Mouse (Mus musculus) intestine, embryonic 15.5 days (tissue): Measurements from ENCODE around the gene Lrrc39. TPM values are rescaled to one million over a fixed set of nuclear protein-coding genes. Genes with fewer than 3 reads are reported as not detected.

ENCODE experiments used
- ATAC-seq: fragments of 200-750 bp; cut with Nextera tagmentation; 2 replicates; pipeline ENCODE4 v1.8.0; 2017; ENCODE audit warnings: moderate TSS enrichment, moderate library complexity
- H3K27ac ChIP-seq: fragments of 300-500 bp; sonication (generic); 2 replicates; pipeline ENCODE4 v1.5.1; 2015; ENCODE audit warnings: mild to moderate bottlenecking, inconsistent platforms
- H3K27me3 ChIP-seq: fragments of 300-500 bp; sonication (generic); replicated peaks from 2 replicates; pipeline ENCODE4 v1.6.1; 2015; ENCODE audit warnings: inconsistent platforms
- H3K36me3 ChIP-seq: fragments of 300-500 bp; sonication (generic); 2 replicates; pipeline ENCODE4 v1.6.1; 2015; ENCODE audit warnings: inconsistent platforms
- H3K4me1 ChIP-seq: fragments of 300-500 bp; sonication (generic); replicated peaks from 2 replicates; pipeline ENCODE4 v1.6.1; 2015; ENCODE audit warnings: inconsistent platforms
- H3K4me2 ChIP-seq: fragments of 300-500 bp; sonication (generic); replicated peaks from 2 replicates; pipeline ENCODE4 v1.6.1; 2015; ENCODE audit warnings: mild to moderate bottlenecking, inconsistent platforms
- H3K4me3 ChIP-seq: fragments of 300-500 bp; sonication (generic); replicated peaks from 2 replicates; pipeline ENCODE4 v1.5.1; 2015; ENCODE audit warnings: inconsistent platforms
- H3K9ac ChIP-seq: fragments of 300-500 bp; sonication (generic); 2 replicates; pipeline ENCODE4 v1.6.1; 2015; ENCODE audit warnings: inconsistent platforms
- H3K9me3 ChIP-seq: fragments of 300-500 bp; sonication (generic); 2 replicates; pipeline ENCODE4 v1.6.1; 2016; ENCODE audit warnings: inconsistent platforms
- WGBS: fragments of 180-500 bp; shearing (Covaris S2); methylation state at CpG from one replicate; pipeline ENCODE4 v1.1.7; 2015; 5-methylcytosine and 5-hydroxymethylcytosine counted together
- polyA plus RNA-seq: library from polyadenylated mRNA; unstranded; fragments of >200 nt; fragmentation: Nextera tagmentation; extraction: Ambion mirVana; gene quantifications from 2 replicates; pipeline ENCODE4 v1.2.1, GENCODE M21; 2015

Gene Lrrc39
- polyA plus RNA-seq, 1 experiment from 2014 or later: 3.5 TPM

- no peaks in the 10 kb centered on the region for H3K9me3 ChIP-seq
- 57% methylated on average over 2 of the region's 2 CpGs for WGBS
- H3K4me1 ChIP-seq: no peaks in the 10 kb centered on the region
- H3K4me3 ChIP-seq: no peak overlapping the region
- H3K4me2 ChIP-seq: no peak overlapping the region
- no peak overlapping the region for H3K27ac ChIP-seq
- ATAC-seq: no peak
- H3K9ac ChIP-seq: no peak overlapping the region
- no peaks in the 10 kb centered on the region for H3K36me3 ChIP-seq
- no peaks in the 10 kb centered on the region for H3K27me3 ChIP-seq
Observed at GRCm38 (mm10) chr3:116570628-116571027, 7.9 kb downstream of the Lrrc39 start.

DNA sequence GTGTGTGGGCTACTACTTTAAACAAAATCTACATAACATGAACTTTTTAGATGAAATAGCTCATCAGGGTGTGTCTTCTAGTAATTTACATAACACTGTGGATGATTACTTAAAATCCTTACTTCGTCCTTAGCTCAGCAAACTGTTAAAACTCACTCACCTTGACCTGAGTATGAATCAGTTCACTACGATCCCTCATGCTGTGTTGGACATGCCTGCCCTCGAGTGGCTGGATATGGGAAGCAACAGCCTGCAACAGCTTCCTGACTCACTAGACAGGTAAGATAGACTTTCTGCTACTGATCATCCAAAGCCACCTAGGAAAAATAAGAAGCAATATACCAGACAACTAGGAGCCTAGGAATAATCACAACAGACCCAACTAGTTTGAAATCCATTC lies 14.5 kb downstream of the Lrrc39 start:
- Histone ChIP-seq H3K36me3 (peaks cover 8% of the 10 kb centered on the region), H3K4me1 (no peaks in the 10 kb centered on the region), H3K27ac (no peak overlapping the region), H3K4me3 (no peak overlapping the region), H3K9me3 (no peaks in the 10 kb centered on the region), H3K27me3 (no peaks in the 10 kb centered on the region), H3K9ac (no peak overlapping the region), H3K4me2 (no peak overlapping the region)
- WGBS: 46% methylated on average over 3 of the region's 3 CpGs
- no peak for ATAC-seq

DNA sequence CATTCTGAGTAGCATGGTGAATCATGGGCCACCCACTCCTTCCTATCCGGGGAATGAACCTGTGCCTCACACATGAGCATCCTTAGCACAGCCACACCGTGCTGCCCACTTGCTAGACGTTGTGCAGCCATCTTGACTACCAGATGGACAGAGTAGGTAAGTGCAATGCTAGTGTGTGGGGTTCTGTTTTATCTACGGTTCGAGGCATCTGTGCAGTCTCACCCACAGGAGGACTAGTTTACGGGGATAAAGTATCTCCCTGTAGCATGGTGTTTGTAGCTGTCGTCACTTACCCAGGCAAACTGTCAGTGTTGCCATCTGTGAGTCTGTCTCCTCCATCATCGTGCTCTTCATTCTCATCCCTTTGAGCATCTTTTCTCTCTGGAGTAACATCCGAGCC lies 19.4 kb downstream of the Lrrc39 start:
- Histone ChIP-seq H3K4me3 (no peak overlapping the region), H3K4me2 (no peak overlapping the region), H3K27me3 (no peaks in the 10 kb centered on the region), H3K36me3 (peaks cover 26% of the 10 kb centered on the region), H3K9me3 (no peaks in the 10 kb centered on the region), H3K9ac (no peak overlapping the region), H3K4me1 (no peaks in the 10 kb centered on the region), H3K27ac (no peak overlapping the region)
- no peak for ATAC-seq
- WGBS: 95% methylated on average over 9 of the region's 9 CpGs

GRCm38 (mm10) chr3:116594076-116594727 lies 31.4 kb downstream of the Lrrc39 start:
- H3K36me3 ChIP-seq: peaks cover 10% of the 10 kb centered on the region
- peak overlapping the region; percentile 78 for H3K9ac ChIP-seq
- H3K9me3 ChIP-seq: no peaks in the 10 kb centered on the region
- no peaks in the 10 kb centered on the region for H3K27me3 ChIP-seq
- H3K27ac ChIP-seq: peak overlapping the region; percentile 79
- H3K4me2 ChIP-seq: peak overlapping the region; percentile 48
- no peaks in the 10 kb centered on the region for H3K4me1 ChIP-seq
- whole genome bisulfite sequencing: 3% methylated on average over 22 of the region's 22 CpGs
- peak overlapping the region; percentile 90 for H3K4me3 ChIP-seq
- ATAC-seq: peak; percentile 75

- H3K4me3 ChIP-seq: peak within 1 kb of the TSS; percentile 90
- peak within 1 kb of the TSS; percentile 78 for H3K9ac ChIP-seq
- ATAC-seq: peak; percentile 98
- no peaks in the 10 kb centered on the region for H3K9me3 ChIP-seq
- H3K4me1 ChIP-seq: no peaks in the 10 kb centered on the region
- H3K27me3 ChIP-seq: no peaks in the 10 kb centered on the region
- under 1% methylated on average over 65 of the region's 65 CpGs for WGBS
- peak within 1 kb of the TSS; percentile 67 for H3K4me2 ChIP-seq
- H3K27ac ChIP-seq: peak within 1 kb of the TSS; percentile 79
- peaks cover 6% of the 10 kb centered on the region for H3K36me3 ChIP-seq
Observed at GRCm38 (mm10) chr3:116594728-116595602, 32.2 kb downstream of the Lrrc39 start, which contains the start of gene Sass6. Sass6 (plus strand) TSS chr3:116594982.

GRCm38 (mm10) chr3:116595603-116595991 lies 32.8 kb downstream of the Lrrc39 start:
- Histone ChIP-seq H3K9me3 (no peaks in the 10 kb centered on the region), H3K4me1 (no peaks in the 10 kb centered on the region), H3K4me2 (peak overlapping the region; percentile 67), H3K27me3 (no peaks in the 10 kb centered on the region), H3K36me3 (peaks cover 2% of the 10 kb centered on the region), H3K4me3 (peak overlapping the region; percentile 90), H3K9ac (peak overlapping the region; percentile 76), H3K27ac (no peak overlapping the region)
- ATAC-seq: no peak
- WGBS: 6% methylated on average over 10 of the region's 10 CpGs

GRCm38 (mm10) chr3:116599705-116600104 lies 36.9 kb downstream of the Lrrc39 start:
- 69% methylated on average over 2 of the region's 2 CpGs for WGBS
- H3K27me3 ChIP-seq: no peaks in the 10 kb centered on the region
- H3K4me3 ChIP-seq: no peak overlapping the region
- H3K36me3 ChIP-seq: no peaks in the 10 kb centered on the region
- H3K4me1 ChIP-seq: no peaks in the 10 kb centered on the region
- peak; percentile 18; the same call in 1 of the 2 replicates for ATAC-seq
- no peak overlapping the region for H3K9ac ChIP-seq
- no peaks in the 10 kb centered on the region for H3K9me3 ChIP-seq
- H3K4me2 ChIP-seq: no peak overlapping the region
- H3K27ac ChIP-seq: no peak overlapping the region

- Histone ChIP-seq H3K4me2 (no peak overlapping the region), H3K9me3 (no peaks in the 10 kb centered on the region), H3K4me3 (no peak overlapping the region), H3K4me1 (no peaks in the 10 kb centered on the region), H3K9ac (no peak overlapping the region), H3K36me3 (no peaks in the 10 kb centered on the region), H3K27me3 (no peaks in the 10 kb centered on the region), H3K27ac (no peak overlapping the region)
- ATAC-seq: no peak
- 88% methylated on average over 5 of the region's 5 CpGs for WGBS
Observed at GRCm38 (mm10) chr3:116601005-116601404, 38.2 kb downstream of the Lrrc39 start.

GRCm38 (mm10) chr3:116601781-116602180 lies 39.0 kb downstream of the Lrrc39 start:
- no peak for ATAC-seq
- 92% methylated on average over 5 of the region's 5 CpGs for WGBS

DNA sequence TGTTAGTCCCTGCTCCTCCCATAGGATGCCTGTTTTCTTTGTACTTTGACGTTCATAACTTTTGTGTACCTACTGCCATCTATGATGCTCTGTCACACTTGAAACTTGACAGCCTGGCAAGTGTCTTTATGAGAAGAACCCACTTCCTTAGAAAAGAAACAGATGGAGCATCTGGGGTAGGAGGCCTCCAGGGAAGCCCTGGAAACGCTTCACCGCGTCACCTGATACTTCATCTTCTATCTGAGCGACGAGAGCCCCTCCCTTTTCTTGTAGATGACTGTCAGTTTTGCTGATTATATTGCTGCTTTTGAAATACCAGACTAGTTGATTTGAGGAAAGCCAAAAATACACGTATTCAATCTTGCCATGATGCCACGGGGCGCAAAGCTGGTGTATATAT lies 41.8 kb downstream of the Lrrc39 start:
- Histone ChIP-seq H3K36me3 (no peaks in the 10 kb centered on the region), H3K9me3 (no peaks in the 10 kb centered on the region), H3K27me3 (no peaks in the 10 kb centered on the region), H3K4me2 (no peak overlapping the region), H3K9ac (no peak overlapping the region), H3K4me1 (no peaks in the 10 kb centered on the region), H3K27ac (no peak overlapping the region), H3K4me3 (no peak overlapping the region)
- 82% methylated on average over 9 of the region's 9 CpGs for WGBS
- no peak for ATAC-seq

More at GRCm38 (mm10) chr3:116601781-116602180, 39.0 kb downstream of the Lrrc39 start:
- Histone ChIP-seq H3K27ac (no peak overlapping the region), H3K4me2 (no peak overlapping the region), H3K27me3 (no peaks in the 10 kb centered on the region), H3K4me1 (no peaks in the 10 kb centered on the region), H3K9ac (no peak overlapping the region), H3K9me3 (no peaks in the 10 kb centered on the region), H3K36me3 (no peaks in the 10 kb centered on the region), H3K4me3 (no peak overlapping the region)

DNA sequence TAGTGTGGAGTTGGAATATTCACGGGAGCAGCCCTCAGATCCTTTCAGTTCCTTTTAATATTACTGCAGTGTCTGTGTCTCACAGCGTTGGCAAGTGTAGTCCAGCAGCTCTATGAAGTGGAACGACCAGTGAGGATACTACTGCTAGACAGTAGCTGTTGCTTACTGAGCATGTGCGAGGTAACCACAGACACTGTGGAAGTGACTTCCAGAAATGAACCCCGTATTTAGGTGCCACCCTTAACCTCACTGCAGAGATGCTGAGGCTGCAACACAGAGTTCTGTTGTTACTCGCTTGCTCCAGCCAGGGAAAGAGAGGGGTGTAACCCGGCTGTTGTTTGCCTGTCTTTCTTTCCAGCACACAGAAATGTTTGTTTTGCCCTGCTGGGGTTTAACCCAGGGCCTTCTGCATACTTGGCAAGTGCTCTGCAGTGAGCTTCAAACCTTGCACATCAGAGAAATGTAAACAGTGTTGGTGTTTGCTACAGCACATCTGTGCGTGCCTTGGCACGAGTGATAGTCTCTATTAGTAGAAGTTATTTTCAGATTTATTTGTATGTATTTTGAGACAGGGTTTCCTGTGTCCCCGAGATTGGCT lies 51.6 kb downstream of the Lrrc39 start, which contains the start of gene Trmt13:
Trmt13 (minus strand) TSS at position 293 of the 598 bp plus-strand sequence.
- no peaks in the 10 kb centered on the region for H3K27me3 ChIP-seq
- peak; percentile 47; the same call in 1 of the 2 replicates for ATAC-seq
- no peaks in the 10 kb centered on the region for H3K9me3 ChIP-seq
- no peak within 1 kb of the TSS for H3K27ac ChIP-seq
- H3K4me1 ChIP-seq: no peaks in the 10 kb centered on the region
- no peak within 1 kb of the TSS for H3K4me3 ChIP-seq
- no peak within 1 kb of the TSS for H3K9ac ChIP-seq
- peaks cover 3% of the 10 kb centered on the region; the same call in 1 of the 2 replicates for H3K36me3 ChIP-seq
- H3K4me2 ChIP-seq: no peak within 1 kb of the TSS
- 54% methylated on average over 10 of the region's 10 CpGs for WGBS
